Mouse (Mus musculus) left cerebral cortex, postnatal 10 days (tissue): ENCODE data around the gene Arl3. TPM values are rescaled to one million over a fixed set of nuclear protein-coding genes. Genes with fewer than 3 reads are reported as not detected.
A peak's percentile ranks its signal among the peaks of the same experiment; 100 is the strongest.

Source experiments
- DNase-seq, 2 experiments: peaks; one replicate each; pipeline ENCODE4 v3.0.0; 2021 to 2022; ENCODE audit warnings: low spot score in 2 of 2, mixed read lengths in 1 of 2; ENCODE audit errors: extremely low spot score in 1 of 2
- intact Hi-C: fragments of 180-260 bp; cut with DNase I; formaldehyde crosslinking; loops from one replicate; pipeline ENCODE4 v1.15.1; 2025
- total RNA-seq, 2 experiments: library from RNA; stranded (reverse); gene quantifications; 2 replicates each; pipeline ENCODE4 v1.2.3; 2021

Arl3 gene
- total RNA-seq, 2 experiments from 2014 or later: 103 to 104 TPM

DNA sequence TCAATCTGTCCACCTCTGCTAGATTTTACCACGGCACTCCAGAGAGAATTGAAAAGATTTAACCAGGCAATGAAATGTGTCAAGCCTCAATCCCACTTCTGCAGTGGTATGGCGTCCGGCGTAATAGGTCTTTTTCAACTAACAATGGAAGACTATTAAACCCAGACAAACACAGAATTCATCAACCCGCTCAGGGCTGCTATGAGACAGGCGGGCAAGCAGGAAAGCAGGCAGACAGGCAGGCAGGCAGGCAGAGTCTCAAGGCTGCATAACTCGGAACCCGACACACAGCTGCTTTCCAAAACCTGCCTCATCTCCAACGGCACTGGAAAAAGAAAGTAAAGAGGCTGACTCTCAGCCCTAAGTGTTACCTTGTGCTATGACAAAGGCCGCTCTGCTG, 24.9 kb downstream of the Arl3 start:
- no peak for DNase-seq
- intact Hi-C loops: no loop called here

DNA sequence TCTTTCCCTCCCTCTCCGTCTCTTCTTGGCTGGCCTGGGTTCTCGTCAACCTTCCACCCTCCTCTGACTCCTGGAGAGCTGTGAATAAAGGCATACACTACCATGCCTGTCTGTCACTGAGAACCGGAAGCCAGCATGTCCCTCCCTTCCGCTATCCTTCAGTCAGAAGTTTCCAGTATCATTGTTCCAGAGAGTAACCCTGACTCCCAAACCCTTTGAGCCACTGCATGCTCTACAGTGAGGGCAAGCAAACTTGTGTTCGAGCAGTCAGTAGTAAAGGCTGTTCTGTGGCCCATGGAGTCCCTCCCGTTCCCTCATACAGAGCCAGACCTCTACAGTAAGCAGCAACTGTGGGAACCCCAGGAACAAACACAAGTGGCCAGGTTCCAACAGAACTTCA, 25.4 kb downstream of the Arl3 start:
- DNase-seq: no peak
- intact Hi-C loops: no loop called here

DNA sequence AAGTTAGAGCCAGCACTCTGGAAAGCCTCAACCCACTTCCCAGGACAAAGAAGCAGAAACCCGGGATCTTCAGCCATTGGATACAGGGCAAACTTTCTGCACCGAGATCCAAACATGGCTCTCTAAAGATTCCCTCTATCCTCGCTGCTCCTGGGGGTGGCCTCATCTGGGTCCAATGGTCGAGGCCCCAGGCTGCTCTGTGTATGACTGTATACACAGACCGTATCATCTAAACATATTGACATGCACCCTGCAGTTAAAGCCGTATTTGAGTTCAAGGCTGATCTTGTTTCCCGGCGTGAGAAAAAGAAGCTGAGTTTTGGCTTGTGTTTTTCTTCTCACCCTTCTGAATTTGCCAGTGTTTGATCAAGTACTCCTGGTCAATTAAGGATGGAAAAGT, 30.2 kb downstream of the Arl3 start:
- intact Hi-C loops: no loop called here
- DNase-seq: no peak

DNA sequence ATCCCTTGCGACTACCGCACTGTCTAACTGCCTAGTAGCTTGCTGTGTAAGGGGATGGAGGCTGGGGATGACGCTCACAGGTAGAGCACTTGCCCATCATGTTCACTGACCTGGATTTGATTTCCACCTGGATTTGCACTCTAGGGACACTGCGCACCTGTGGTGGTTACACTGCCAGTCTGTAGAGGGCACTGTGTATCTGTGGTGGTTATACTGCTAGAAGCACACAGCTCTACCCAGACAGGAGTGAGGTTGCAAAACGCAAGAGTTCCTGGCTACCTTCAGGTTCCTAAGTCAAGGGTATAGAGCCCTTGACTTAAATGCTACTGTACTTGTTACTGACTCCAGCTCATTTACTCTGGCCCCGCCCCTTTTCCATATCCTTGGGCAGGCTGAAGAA, 34.8 kb downstream of the Arl3 start:
- intact Hi-C loops: no loop called here
- no peak for DNase-seq

DNA sequence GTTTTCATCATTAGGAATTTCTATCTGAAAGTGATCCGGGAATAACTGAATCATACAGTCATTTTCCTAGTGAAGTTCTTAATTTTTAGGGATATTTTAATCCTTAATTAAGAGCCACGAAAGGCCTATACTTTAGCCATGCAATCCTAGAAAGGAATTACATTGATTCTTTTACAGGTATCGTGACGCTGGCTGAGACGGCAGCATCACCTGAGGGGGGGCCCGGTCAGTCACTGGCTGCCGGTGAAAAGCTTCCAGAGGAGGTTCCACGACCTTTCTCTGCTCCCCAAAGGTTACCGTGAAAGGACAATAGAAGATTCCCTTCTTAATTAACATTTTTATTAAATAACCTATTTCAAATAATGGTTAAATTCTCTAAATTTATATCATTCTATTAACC, 35.6 kb downstream of the Arl3 start:
- no peak for DNase-seq
- intact Hi-C loops: no loop called here

DNA sequence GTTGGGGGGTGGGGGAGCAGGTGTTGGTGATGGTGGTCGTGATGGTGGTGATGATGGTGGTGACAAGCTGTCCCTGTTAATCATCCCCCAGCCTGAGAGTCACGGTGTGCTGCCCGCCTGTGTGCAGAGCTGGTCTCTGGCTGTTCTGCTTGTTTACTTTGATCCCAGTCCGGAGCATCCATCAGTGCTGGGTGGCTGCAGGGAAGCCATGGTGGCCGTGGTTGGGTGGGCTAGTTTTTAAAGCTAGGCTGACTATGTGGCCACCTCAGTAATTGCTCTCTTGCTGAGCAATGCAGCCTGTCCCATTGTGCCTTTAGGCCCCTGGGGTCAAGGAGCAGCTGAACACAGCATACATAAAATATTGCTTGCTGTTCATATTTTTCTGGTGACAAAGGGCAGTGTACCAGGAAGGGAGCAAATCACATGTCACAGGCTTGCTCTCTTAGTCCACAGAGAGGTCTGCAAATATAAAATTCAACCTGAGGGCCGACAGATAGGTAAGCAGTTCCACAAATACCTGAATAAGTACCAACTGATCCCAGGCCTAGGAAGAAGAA, 38.4 kb downstream of the Arl3 start:
- intact Hi-C loops: no loop called here
- DNase-seq: no peak

DNA sequence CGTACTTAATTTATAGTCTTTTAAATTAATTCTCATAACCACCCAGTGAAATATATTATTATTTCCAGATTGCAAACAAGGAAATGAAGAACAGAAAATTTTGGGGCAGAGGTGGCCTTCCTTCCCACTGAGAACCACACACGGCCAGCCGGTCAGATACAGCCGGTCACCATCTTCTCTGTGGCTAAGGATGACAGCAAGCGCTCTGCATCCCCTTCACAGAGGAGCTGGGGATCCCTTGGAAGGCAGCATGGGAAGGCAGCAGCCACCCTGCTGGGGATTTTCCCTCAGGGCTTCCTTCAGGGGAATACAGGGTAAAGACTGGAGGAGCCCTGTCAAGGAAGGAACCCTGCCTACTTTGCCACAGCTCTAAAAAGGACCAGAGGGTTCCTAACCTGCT, 39.5 kb downstream of the Arl3 start:
- intact Hi-C loops: no loop called here
- no peak for DNase-seq

DNA sequence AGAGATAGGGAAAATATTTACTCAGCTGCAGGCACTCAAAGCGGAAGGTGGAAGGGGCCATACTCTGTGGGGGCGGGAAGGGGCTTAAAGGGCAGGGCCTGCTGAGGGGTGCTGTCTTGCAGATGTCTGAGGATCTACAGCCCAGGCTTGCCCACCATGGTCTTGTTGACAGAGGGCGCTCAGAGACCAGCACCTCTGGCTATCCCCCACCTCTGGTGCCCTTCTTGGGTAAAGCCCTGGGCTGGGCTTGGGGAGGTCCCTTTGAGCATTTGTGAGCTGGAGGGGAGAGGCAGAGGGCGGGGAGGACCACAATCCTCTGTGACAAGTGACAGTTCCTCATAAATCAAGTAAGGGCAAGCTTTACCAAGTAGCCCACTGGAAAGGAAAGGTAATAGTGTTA, 39.9 kb downstream of the Arl3 start:
- no peak for DNase-seq
- intact Hi-C loops: no loop called here

DNA sequence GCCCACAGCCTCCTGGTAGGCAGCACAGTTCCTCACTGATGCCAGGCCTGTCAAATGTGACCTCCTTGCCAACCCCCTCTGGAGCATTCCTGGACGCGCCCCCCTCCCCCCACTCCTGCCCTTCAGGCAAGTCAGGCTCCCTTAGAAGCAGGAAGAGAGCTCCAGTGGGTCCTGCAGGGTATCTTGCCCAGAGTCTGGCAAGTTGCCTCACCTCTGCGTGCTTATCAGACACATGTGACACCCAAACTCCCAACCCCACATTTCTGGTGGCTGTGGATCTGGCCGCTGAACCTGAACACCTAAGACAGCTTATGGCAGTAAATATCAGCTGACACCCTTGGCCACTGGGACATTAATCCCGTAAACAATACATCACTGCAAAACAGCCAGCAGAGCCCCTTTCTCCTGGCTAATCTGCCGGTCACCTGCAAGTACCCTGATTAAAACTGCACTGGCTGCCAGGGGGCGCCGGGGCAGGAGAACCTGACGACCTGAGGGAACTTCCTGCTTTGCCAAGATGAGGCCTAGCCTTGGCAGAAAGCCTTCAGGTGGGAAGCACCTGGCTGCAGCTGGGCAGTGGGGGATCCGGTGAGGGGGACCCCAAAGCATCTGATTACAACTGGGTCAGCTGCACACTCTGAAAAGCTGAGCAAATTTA, 40.8 kb downstream of the Arl3 start:
- intact Hi-C loops: no loop called here
- DNase-seq: peak in 1 of 2 experiments; percentile 74

DNA sequence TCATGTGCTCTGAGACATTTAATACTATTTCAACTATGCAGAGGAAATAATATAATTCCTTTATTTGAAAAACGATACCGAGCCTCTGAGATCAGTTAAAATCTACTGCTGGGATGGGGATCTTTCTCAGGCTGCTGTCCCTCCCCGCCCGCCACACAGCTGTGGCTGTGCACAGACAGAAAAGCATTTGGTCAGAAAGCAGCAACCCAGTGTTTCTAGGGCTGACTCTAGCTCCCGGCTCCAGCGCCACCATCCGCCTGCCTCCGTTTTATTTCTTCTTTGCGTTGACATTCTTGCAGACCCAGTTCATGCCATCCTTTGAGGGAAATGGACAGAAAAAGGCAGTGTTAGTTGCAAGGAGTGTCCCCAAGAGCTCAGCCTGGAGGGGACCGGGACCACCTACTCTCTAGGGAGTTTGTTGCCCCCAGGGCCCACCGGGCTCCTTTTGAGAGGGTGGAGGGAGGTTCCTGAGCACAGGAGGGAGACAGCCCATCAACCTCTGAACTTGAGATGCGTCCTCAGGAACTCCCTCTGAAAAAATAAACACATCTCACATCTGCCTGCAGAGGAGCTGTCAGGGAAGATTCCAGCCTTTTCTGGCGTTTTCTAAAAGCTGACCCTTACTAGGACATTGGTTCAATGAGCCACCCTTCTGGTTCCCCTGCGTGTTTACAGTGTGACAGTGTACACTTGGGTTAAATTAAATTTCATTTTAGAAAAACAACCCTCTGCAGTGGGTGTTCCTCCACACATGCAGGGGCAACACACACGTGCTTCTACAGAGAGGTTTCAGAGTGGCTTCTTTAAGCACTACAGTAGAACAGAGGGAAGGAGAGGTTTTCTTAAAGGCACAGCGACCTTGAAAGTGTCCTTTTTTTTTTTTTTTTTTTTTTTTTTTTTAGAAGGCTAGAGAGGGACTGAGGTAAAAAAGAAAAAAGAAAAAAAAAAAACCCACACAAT, 41.6 kb downstream of the Arl3 start:
- DNase-seq: peak in 1 of 2 experiments; percentile 51
- intact Hi-C loops: loop anchor here (2.0 kb wide), 1 partner anchor 29 kb away; no protein-coding TSS in a partner anchor

DNA sequence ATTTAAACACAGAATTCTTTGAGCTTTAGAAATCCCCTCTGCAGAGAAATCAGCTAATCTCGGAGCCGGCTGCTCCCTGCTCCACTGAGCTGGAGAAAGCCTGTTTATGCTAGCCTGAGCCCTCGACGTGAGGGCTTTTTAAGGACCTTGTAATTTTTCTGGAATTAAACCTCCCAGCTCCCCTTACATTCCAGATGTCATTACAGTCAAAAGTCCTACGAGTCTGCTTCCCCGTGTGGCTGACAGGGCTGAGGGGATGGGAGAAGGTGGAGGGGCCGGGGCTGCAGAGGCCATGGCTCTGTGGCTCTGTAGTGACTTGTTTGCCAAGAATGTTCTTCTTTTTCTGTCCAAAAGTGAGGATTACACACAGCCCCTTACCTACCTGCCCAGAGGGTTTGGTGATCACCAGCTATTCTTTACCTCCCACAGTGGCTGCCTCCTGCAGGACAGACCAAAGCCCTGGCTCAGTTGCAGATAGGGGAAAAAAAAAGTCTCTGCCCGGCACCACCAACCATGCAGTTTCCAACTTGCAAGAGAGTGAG, 42.5 kb downstream of the Arl3 start:
- intact Hi-C loops: loop anchor here (2.0 kb wide), 1 partner anchor 28 kb away; no protein-coding TSS in a partner anchor
- DNase-seq: peak in 1 of 2 experiments; percentile 28

DNA sequence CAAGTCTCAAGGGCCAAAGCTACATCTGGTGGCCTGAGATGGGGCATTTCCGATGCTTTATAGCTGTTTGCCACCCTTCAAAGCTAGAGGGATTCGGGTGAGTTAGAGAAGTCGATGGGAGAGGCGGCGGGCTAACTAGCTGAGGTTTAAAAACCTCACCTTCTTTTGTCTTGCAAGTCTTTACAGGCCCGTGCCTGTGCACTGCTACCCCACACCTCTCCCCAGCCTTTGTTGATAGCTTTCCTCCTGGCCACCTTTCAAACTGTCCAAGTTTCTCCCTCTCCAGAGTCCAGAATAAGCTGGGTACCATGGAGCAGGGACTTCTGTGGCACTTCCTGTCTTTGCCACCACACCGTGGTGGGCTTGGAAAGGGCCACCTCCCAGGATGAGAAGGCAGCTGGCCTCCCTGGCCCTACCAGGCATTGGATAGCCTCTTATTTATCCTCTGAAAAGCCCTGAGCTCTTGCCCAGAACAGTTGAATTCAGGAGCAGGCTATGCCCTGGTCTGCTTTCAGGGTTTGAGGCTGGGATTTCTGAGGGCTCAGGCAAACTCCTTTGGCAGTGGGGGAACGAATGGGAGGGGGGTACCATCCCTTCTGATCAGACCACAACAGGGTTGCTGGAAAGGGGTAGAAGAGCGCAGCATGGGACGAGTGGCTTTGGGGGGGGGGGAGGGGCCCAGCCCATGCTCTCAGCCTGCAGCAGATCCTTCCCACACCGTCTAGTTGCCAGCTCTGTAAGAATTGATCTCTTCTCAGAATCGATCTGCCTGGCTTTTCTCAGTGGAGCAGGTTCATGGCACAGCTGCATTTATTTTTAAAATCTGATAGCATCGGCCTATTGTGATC, 43.2 kb downstream of the Arl3 start:
- intact Hi-C loops: loop anchor here (2.0 kb wide), 1 partner anchor 27 kb away; no protein-coding TSS in a partner anchor
- peak in 1 of 2 experiments; percentile 25 for DNase-seq

DNA sequence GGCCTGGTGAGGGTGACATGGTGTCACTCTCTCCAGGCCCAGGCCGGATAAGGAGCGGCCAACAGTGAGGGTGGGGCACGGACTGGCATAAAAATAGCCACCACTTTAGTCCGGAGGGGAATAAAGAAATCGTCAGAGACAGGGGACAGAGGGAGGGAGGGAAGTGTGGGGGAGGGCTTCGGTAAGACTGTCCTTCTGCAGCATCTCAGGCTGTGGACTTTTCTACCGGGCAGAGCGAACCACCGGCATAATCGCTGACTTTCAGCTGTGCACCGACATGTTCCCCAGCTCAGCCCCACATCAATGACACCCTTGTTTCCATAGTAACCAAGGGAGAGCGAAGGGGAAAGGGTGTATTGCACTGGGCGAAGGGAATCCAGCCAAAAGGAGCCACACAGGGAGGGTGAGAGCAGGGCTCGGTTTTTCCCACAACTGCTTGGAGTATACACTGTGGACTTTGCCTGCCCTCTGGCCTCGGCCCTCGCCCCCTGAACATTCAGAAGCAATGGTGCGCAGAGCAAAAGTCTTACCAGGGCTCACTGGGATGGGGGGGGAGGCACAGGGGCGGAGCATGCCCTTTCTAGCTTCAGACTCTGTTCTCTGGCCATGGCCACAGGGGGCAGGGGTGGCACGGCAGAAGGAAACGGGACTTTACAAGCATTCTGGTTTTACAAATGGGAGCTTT, 44.3 kb downstream of the Arl3 start:
- peak; percentile 48 to 82 for DNase-seq
- intact Hi-C loops: no loop called here

DNA sequence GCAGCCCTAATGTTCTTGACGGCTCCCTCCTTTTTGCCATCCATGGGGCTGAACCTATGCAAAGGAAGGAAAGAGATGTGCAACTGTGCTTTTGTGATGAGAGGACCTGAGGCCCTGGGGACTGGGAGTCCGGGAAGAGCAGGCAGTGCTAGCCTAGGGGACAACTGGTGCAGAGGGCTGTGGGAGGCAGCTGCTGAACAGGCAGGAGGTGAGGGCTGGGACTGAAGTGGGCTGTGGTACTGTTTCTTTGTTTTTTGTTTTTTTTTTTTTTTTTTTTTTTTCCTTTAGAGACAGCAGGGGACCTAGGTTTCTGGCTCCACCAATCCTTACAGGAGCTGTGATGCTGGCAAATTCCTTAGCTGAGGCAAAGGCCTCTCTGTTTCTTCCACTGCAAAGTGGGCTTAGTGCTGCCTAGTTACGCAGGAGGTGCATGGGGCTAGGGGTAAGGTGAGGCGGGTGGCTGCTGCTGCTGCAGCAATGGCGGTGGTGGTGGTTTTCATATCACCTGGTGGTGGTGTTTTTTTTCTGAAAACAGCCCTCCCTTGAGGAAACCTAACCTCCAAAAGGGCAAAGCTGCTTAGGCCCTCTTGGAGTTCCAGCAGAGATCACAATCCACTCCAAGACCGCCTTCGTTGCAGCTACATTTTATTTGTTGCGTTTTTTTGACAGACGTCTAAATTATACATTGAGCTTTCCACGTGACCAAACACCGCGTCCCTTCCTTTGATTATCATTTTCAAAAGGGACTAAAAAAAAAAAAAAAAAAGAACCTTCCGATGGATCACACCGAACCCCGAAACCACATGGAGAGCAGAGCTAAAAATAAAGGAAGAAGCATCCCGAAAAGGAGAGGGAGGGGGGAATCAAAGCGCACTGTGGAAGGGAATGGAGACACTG, 45.1 kb downstream of the Arl3 start:
- intact Hi-C loops: no loop called here

DNA sequence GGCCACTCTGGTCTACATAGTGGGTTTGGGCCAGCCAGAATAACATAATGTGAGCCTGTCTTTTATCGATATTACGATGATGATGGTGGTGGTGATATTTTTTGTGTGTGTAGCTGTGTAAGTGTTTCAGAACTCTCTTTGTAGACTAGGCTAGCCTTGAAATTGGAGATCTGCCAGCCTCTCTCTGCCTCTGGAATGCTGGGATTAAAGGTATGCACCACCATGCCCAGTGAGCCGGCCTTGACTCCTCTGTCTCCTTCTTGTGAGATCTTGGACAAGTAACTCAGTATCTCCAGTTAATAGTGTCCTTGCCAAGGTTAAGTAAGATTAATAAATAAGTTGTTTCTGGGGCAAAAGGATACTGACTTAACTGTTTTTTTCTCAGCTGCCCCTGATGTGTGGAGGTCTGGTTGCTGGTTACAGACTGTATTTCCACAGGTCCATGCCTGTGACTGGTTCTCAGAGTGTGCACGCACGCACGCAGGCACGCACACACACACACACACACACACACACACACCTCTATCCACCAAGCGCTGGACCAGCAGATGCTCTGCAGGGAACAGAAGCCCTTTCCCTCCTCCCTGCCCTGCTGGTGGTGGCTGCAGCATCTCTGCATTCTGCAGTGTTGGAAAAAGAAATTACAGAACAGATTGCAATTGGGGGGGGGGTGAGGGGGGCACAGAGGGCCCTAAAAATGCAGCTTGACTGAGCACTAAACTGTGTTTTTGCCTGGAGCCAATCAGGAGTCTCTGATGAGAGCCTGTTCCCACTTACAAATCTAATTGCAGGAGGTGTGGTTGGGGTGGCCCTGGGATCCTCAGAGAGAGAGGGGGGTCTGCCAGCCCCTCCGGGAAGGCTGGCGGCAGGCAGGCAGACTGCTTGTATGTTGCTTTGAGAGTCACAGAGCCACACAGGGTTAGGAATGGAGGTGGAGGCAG, 47.0 kb downstream of the Arl3 start:
- peak; percentile 5 to 31 for DNase-seq
- intact Hi-C loops: no loop called here

More for the DNA sequence above, 45.1 kb downstream of the Arl3 start:
- DNase-seq: peak; percentile 3 to 27
